Mouse (Mus musculus): ENCODE results near the gene Dnah2. TPM values are rescaled to one million over a fixed set of nuclear protein-coding genes. Genes with fewer than 3 reads are reported as not detected.

Dnah2 gene
- total and polyA plus RNA-seq, 3 experiments = 0.08 to 0.41 (median 0.23) TPM

GRCm38 (mm10) chr11:69576307-69576706 is 27.4 kb upstream of the Dnah2 start:
- intact Hi-C loops (cut with DNase I) = loop anchor here (5.0 kb wide), 2 partner anchors 159 to 179 kb away; partner anchors contain the start of genes Cyb5d1, Naa38 and Tmem88
- WGBS = 57% methylated on average over 5 of the region's 5 CpGs
- no peaks in the 10 kb centered on the region for H3K27me3 ChIP-seq (ENCODE audit: control insufficient read depth, insufficient read depth, low read length)
- no peak overlapping the region for H3K27ac ChIP-seq
- no peak overlapping the region for H3K4me3 ChIP-seq
- 0 out of 2 replicates have a peak, but pooled peaks cover 1% of the 10 kb centered on the region for H3K4me1 ChIP-seq (ENCODE audit: control insufficient read depth, insufficient read depth, low read length)
- no peaks in the 10 kb centered on the region; the same call in 1 of the 2 replicates for H3K79me2 ChIP-seq (replicated peaks; ENCODE audit: control insufficient read depth, insufficient read depth, low read length)
- TF ChIP-seq CTCF (IDR thresholded peaks at IDR 0.05) (no peak), EP300 (IDR thresholded peaks at IDR 0.05; ENCODE audit: insufficient read depth, low read depth, low read length) (no peak), POLR2A (IDR thresholded peaks at IDR 0.05; ENCODE audit: insufficient read depth, low read depth, low read length) (no peak)
- no peak for DNase-seq
- no peak overlapping the region for H3K9ac ChIP-seq (ENCODE audit: low read depth, low read length)
- no peaks in the 10 kb centered on the region for H3K36me3 ChIP-seq (ENCODE audit: control insufficient read depth, insufficient read depth, low read length)

GRCm38 (mm10) chr11:69575220-69575619 is 26.3 kb upstream of the Dnah2 start:
- Histone ChIP-seq H3K4me3 (no peak overlapping the region), H3K79me2 (replicated peaks; ENCODE audit: control insufficient read depth, insufficient read depth, low read length) (no peaks in the 10 kb centered on the region; the same call in 1 of the 2 replicates), H3K36me3 (ENCODE audit: control insufficient read depth, insufficient read depth, low read length) (no peaks in the 10 kb centered on the region), H3K27me3 (ENCODE audit: control insufficient read depth, insufficient read depth, low read length) (no peaks in the 10 kb centered on the region), H3K27ac (no peak overlapping the region), H3K9ac (ENCODE audit: low read depth, low read length) (no peak overlapping the region), H3K4me1 (ENCODE audit: control insufficient read depth, insufficient read depth, low read length) (0 out of 2 replicates have a peak, but pooled peaks cover 1% of the 10 kb centered on the region)
- TF ChIP-seq CTCF (IDR thresholded peaks at IDR 0.05) (peak; percentile 65), EP300 (IDR thresholded peaks at IDR 0.05; ENCODE audit: insufficient read depth, low read depth, low read length) (no peak)
- intact Hi-C loops (cut with DNase I) = loop anchor here (5.0 kb wide), 2 partner anchors 158 to 178 kb away; partner anchors contain the start of genes Cyb5d1, Naa38 and Tmem88
- no peak for DNase-seq
- WGBS = 56% methylated on average over 3 of the region's 3 CpGs

GRCm38 (mm10) chr11:69565131-69565530 is 16.2 kb upstream of the Dnah2 start:
- Histone ChIP-seq H3K27me3 (ENCODE audit: control insufficient read depth, insufficient read depth, low read length) (0 out of 2 replicates have a peak, but pooled peaks cover under 1% of the 10 kb centered on the region), H3K27ac (no peak overlapping the region), H3K4me1 (ENCODE audit: control insufficient read depth, insufficient read depth, low read length) (no peaks in the 10 kb centered on the region), H3K36me3 (ENCODE audit: control insufficient read depth, insufficient read depth, low read length) (no peaks in the 10 kb centered on the region), H3K9ac (ENCODE audit: low read depth, low read length) (no peak overlapping the region), H3K4me3 (no peak overlapping the region), H3K79me2 (replicated peaks; ENCODE audit: control insufficient read depth, insufficient read depth, low read length) (no peaks in the 10 kb centered on the region)
- WGBS = 77% methylated on average over 8 of the region's 8 CpGs
- TF ChIP-seq EP300 (IDR thresholded peaks at IDR 0.05; ENCODE audit: insufficient read depth, low read depth, low read length) (no peak), POLR2A (IDR thresholded peaks at IDR 0.05; ENCODE audit: insufficient read depth, low read depth, low read length) (no peak), CTCF (IDR thresholded peaks at IDR 0.05) (no peak)
- intact Hi-C loops (cut with DNase I) = no loop called here
- DNase-seq = no peak

DNA sequence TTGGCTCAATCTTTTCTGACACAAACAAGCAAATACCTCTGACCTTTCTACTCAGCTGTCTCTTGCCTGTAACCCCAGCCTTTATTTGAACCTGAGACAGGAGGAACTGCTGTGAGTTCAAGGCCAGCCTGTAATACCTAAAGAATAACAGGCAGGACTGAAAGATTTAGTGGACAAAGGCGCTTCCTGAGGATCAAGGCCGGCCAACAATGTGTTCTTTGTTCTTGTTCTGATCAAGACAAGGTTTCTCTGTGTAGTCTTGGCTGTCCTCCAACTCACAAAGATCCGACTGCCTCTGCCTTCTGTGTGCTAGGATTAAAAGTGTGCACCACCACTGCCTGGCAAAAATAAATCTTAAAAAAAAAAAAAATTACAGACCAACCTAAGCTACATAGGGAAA is 15.5 kb upstream of the Dnah2 start:
- H3K27me3 ChIP-seq (ENCODE audit: control insufficient read depth, insufficient read depth, low read length) = 0 out of 2 replicates have a peak, but pooled peaks cover 1% of the 10 kb centered on the region

GRCm38 (mm10) chr11:69563373-69563772 is 14.5 kb upstream of the Dnah2 start:
- no peaks in the 10 kb centered on the region for H3K36me3 ChIP-seq (ENCODE audit: control insufficient read depth, insufficient read depth, low read length)
- TF ChIP-seq POLR2A (IDR thresholded peaks at IDR 0.05; ENCODE audit: insufficient read depth, low read depth, low read length) = no peak
- TF ChIP-seq EP300 (IDR thresholded peaks at IDR 0.05; ENCODE audit: insufficient read depth, low read depth, low read length) = no peak
- no peak for TF ChIP-seq CTCF (IDR thresholded peaks at IDR 0.05)
- no peak overlapping the region for H3K4me3 ChIP-seq
- H3K4me1 ChIP-seq (ENCODE audit: control insufficient read depth, insufficient read depth, low read length) = no peaks in the 10 kb centered on the region
- no peak for DNase-seq
- H3K79me2 ChIP-seq (replicated peaks; ENCODE audit: control insufficient read depth, insufficient read depth, low read length) = no peaks in the 10 kb centered on the region
- no peak overlapping the region for H3K9ac ChIP-seq (ENCODE audit: low read depth, low read length)
- H3K27ac ChIP-seq = no peak overlapping the region
- intact Hi-C loops (cut with DNase I) = no loop called here
- WGBS = 80% methylated on average over 13 of the region's 13 CpGs
- 0 out of 2 replicates have a peak, but pooled peaks cover 1% of the 10 kb centered on the region for H3K27me3 ChIP-seq (ENCODE audit: control insufficient read depth, insufficient read depth, low read length)

More for the DNA sequence above, 15.5 kb upstream of the Dnah2 start:
- Histone ChIP-seq H3K9ac (ENCODE audit: low read depth, low read length) (no peak overlapping the region), H3K27ac (no peak overlapping the region), H3K36me3 (ENCODE audit: control insufficient read depth, insufficient read depth, low read length) (no peaks in the 10 kb centered on the region), H3K4me3 (no peak overlapping the region), H3K79me2 (replicated peaks; ENCODE audit: control insufficient read depth, insufficient read depth, low read length) (no peaks in the 10 kb centered on the region), H3K4me1 (ENCODE audit: control insufficient read depth, insufficient read depth, low read length) (no peaks in the 10 kb centered on the region)
- 58% methylated on average over 3 of the region's 3 CpGs for WGBS
- no peak for DNase-seq
- TF ChIP-seq CTCF (IDR thresholded peaks at IDR 0.05) (no peak), EP300 (IDR thresholded peaks at IDR 0.05; ENCODE audit: insufficient read depth, low read depth, low read length) (no peak)
- intact Hi-C loops (cut with DNase I) = no loop called here

GRCm38 (mm10) chr11:69560896-69561854 is 12.3 kb upstream of the Dnah2 start:
- Histone ChIP-seq H3K36me3 (ENCODE audit: control insufficient read depth, insufficient read depth, low read length) (no peaks in the 10 kb centered on the region), H3K4me1 (ENCODE audit: control insufficient read depth, insufficient read depth, low read length) (no peaks in the 10 kb centered on the region), H3K4me3 (no peak overlapping the region), H3K27me3 (ENCODE audit: control insufficient read depth, insufficient read depth, low read length) (0 out of 2 replicates have a peak, but pooled peaks cover 1% of the 10 kb centered on the region), H3K9ac (ENCODE audit: low read depth, low read length) (no peak overlapping the region), H3K27ac (no peak overlapping the region), H3K79me2 (replicated peaks; ENCODE audit: control insufficient read depth, insufficient read depth, low read length) (no peaks in the 10 kb centered on the region)
- TF ChIP-seq EP300 (IDR thresholded peaks at IDR 0.05; ENCODE audit: insufficient read depth, low read depth, low read length) (no peak), CTCF (IDR thresholded peaks at IDR 0.05) (no peak), POLR2A (IDR thresholded peaks at IDR 0.05; ENCODE audit: insufficient read depth, low read depth, low read length) (no peak)
- WGBS = 73% methylated on average over 16 of the region's 16 CpGs
- no peak for DNase-seq
- intact Hi-C loops (cut with DNase I) = no loop called here

Measured in heart, adult 2 months (tissue).